Mouse (Mus musculus) induced T-regulatory cell, adult 2 months (primary cell): ENCODE results near the gene Hyls1.
A peak's percentile ranks its signal among the peaks of the same experiment; 100 is the strongest.
"Not testable (repeated sequence)": the region's sequence is repeated elsewhere in the genome, so short reads cannot be mapped to it uniquely, and the experiment has no call there.

Experiments used
- DNase-seq: peaks from one replicate; pipeline ENCODE4 v3.0.0-alpha.2; 2012; ENCODE audit warnings: low read depth

Gene Hyls1

GRCm38 (mm10) chr9:35569571-35570534 is at the start of gene Hyls1, which contains the start of gene Pate2:
TSS of gene Hyls1 (minus strand) at chr9:35570398.
TSS of gene Pate2 (plus strand) at chr9:35570284.
- peak; percentile 99 for DNase-seq

DNA sequence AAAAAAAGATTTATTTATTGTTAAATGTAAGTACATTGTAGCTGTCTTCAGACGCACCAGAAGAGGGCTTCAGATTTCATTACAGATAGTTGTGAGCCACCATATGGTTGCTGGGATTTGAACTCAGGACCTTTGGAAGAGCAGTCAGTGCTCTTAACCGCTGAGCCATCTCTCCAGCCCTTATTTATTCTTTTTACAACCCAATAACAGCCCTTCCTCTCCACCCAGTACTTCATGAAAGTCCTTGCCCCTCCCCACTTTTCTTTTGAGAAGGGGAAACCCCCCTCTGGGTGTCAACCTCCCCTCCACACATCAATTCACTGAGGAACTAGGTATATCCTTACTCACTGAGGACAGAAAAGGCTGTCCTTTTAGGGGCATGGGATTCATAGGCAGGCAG is 46.6 kb upstream of the Hyls1 start:
- not testable (repeated sequence) for DNase-seq

DNA sequence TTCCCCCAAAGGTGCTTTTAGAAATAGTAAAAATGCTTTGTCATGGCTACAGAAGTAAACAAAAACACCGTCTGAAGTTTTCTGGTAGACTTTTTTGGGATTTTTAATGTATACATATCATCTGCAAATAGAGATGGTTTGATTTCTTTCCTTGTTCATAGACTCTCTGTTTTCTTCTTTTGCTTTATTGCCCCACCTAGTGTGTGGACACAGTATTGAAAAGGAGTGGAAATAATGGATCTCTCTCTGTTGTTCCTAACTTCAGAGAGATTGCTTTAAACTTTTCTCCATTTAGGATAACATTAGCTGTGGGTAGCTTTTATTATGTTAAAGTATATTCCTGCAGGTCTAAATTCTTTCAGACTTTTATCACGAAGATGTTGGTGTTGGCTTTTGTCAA is 43.8 kb upstream of the Hyls1 start:
- DNase-seq: peak; percentile 18

DNA sequence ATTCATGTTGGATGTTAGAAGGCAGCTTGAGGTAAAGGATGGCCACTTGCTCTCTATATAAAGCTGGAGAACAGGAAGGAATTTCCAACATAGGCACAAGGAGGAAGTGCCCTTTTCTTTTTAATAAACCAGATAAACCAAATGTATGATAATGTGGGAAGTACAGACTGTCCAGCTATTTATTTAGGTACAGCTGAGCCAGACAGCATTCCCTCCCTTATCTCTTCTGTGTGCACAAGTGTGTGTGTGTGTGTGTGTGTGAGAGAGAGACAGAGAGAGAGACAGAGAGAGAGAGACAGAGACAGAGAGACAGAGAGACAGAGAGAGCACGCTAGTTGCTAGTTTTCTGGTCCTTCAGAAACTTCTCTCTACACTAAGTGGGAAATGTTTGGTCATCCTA is 41.6 kb upstream of the Hyls1 start, which contains the start of gene Pate4:
Gene Pate4 (minus strand): TSS at position 101 of the 400 bp plus-strand sequence.
- no peak for DNase-seq

DNA sequence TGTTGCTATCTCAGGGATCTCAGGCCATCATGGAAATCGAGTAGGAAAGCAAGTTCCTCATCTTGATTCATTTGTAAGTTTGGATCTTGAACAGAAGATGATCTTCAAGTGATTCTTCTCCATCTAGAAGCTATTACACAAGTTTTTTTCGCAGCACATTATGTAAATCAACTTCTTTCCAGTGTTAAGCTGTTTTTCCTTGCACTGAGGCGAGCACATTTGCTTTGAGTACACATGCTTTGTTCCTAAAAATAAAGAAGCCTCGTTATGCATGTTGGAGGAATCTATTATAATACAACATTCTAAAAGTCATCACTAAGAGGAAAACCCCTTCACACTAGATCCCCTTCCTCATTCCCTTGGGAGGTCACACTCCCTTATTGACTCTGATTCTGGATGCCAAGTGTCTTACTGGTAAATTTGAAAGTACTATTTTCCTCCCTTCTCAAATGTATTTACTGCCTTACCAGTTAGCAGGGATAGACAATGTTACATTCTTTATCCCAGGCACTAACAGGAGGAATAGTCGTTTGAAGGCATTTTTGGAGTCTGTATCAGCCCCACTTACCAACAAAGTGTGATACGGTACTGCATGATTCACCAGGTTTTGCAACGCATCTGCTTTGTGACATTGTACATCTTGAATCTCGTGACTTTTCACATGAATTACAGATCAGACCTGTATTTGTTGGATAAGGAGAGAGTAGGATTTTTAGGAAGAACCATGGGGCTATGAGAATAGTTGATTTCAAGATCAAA is 37.6 kb upstream of the Hyls1 start:
- DNase-seq: no peak

DNA sequence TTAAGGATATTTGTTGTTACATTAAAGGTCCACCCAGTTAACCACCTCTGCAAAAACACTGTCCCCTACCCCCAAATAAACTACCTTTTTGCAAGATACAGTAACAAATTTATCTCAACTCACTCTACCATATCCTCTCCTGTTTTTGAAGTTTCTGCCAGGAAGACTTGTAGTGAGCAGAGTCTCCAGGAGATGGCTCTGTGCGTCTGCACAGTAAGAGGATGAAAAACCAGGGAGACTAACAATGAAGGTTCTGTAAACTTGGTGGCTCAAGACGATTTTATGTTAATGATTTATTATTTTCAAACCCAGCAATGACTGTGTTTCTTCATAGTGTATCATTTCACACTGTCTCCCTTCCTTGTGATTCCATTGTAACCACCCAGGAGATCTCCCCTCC is 22.7 kb upstream of the Hyls1 start:
- peak; percentile 34 for DNase-seq

- DNase-seq: no peak
These were observed 17.5 kb upstream of the Hyls1 start for GRCm38 (mm10) chr9:35587674-35588073.

DNA sequence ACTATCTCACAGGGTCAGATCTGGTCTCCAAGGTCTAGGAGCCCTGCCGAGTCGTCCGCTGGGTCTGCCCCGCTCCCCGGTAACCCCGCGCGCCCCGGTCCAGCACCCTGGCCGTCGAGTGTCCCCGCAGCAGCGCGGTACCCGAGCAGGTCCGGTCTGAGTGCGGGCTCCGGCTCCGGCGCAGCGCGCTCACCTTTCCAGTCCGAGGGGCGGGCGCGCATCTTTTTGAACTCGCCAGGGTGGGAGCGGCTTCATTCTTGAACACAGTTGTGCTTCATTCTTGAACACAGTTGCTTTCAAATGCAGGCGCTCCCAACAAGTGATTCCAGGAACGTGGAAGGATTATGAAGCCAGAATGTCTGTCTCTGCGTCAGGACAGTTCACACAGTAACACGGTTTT is 4.2 kb upstream of the Hyls1 start:
- no peak for DNase-seq

GRCm38 (mm10) chr9:35570663-35571062 is 465 bp upstream of the Hyls1 start:
- DNase-seq: no peak

DNA sequence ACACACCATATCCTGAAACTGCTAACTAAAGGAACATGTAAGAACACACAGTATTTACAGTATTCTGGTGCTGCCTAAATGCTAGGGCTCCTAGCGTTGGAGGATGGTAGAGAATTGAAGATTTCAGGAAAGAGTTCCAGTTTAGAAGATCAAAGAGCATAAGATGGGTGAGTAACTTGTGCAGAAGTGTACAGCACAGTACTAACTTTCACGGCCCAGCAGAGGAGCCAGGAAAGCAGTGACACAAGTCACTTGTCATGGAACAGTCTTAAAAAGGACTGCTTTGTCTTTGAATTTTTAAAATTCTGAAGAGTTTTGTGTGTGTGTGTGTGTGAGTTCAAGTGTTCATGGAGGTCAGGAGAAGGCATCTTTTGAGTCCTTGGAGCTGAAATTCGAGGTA is 2.2 kb downstream of the Hyls1 start:
- DNase-seq: no peak

- no peak for DNase-seq
These were observed 5.5 kb downstream of the Hyls1 start for GRCm38 (mm10) chr9:35564536-35565240.

DNA sequence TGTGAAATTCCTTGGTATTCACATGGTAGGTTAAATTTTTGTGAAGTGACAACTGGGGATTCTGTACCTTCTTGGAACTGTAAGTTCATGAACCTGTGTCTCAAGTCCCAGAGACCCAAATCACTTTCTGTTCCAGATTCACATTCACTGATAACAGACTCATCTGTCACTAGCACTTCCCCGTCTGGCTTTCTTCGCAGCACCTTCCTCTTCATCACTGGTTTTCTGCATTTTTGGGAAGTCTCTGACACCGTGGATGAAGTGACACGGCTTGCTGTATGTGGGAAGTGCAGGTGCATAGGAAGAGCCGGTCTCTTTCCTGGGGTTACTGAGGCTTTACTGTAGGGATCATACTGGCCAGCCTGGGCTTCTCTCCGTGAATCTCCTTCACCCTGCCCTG is 8.6 kb downstream of the Hyls1 start:
- DNase-seq: no peak

- no peak for DNase-seq
These were observed 9.1 kb downstream of the Hyls1 start for GRCm38 (mm10) chr9:35561076-35561475.

- DNase-seq: peak; percentile 90
These were observed 10.9 kb downstream of the Hyls1 start for GRCm38 (mm10) chr9:35559009-35559890.

- peak; percentile 66 for DNase-seq
These were observed 11.8 kb downstream of the Hyls1 start, which contains the start of the genes Ddx25 and Pus3 for GRCm38 (mm10) chr9:35558257-35559008. TSS of gene Ddx25 (minus strand) at chr9:35558528. TSS of gene Pus3 (plus strand) at chr9:35558595.

DNA sequence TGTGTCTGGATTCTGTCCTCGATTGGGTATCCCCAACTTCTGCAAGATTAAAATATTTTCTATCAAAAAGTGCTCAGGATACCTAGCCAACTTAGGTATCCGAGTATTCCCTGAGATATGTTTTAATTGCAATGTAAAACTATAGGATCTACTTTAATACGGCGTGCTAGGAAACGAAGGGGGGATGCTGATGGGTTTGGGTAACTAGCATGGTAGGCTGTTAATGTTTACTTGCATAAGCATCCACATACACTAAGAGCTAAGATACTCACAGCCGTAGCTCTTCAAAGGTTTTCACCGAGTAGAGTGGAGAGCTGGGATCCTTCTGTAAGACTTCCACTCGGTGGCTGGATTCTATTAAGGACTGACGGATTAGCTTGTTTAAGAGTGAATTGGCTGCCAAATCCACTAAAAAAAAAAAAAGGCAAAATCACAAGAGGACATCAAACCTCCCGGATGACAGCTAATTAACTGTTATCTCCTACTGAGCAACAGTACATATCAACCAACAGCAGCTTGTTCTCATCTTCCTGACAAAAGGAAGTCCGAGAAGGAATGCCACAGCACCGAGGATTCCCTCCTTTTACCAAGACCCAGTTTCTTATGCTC is 13.6 kb downstream of the Hyls1 start:
- DNase-seq: no peak

- no peak for DNase-seq
These were observed 21.7 kb downstream of the Hyls1 start for GRCm38 (mm10) chr9:35548455-35548854.

DNA sequence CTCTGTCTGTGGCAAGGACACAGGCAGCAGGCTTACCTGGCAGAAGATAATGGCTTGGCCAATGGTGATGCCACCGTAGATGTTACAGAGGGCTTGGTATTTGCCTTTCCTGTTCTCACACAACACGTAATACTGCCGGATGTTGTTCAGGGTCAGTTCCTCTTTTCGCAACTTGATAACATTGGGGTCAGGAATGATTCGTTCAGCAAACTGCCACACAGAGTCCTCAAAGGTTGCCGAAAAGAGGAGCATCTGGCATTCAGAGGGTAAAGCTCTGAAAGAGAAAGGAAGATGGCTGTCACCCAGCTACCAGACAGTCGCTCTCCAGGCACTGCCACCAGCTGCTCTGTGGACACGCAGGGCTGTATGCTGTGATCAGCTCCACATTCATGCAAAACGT is 23.5 kb downstream of the Hyls1 start:
- no peak for DNase-seq

DNA sequence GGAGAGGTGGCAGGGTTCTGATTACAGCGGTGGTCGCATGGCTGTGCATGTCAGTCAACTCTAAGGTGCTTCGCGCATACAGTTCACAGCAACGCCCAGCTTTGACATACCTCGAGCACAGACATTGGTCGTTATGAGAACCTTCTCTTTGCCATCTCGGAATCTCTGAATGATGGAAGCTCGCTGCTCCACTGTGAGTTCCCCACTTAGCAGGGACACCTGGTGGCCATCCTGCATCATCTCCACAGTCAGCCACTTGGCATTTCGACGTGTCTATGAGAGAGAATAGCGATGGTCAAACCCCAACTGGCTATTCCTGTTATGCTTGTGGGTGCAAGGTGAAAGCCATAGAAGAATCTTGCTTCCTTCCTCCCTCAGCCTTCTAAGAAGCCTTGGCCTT is 24.5 kb downstream of the Hyls1 start:
- no peak for DNase-seq

GRCm38 (mm10) chr9:35544666-35545065 is 25.5 kb downstream of the Hyls1 start:
- no peak for DNase-seq
